Mouse (Mus musculus) liver, embryonic 13.5 days (tissue): ENCODE results near the gene Gse1. TPM values are rescaled to one million over a fixed set of nuclear protein-coding genes. Genes with fewer than 3 reads are reported as not detected.

ENCODE experiments used
- ATAC-seq: fragments of 200-750 bp; cut with Nextera tagmentation; 2 replicates; pipeline ENCODE4 v1.8.0; 2017; ENCODE audit warnings: low read depth, mild to moderate bottlenecking, moderate number of reproducible peaks, moderate library complexity
- DNase-seq: peaks from one replicate; pipeline ENCODE4 v3.0.0; 2022
- H3K27ac ChIP-seq: fragments of 300-500 bp; sonication (generic); 2 replicates; pipeline ENCODE4 v1.5.1; 2015; ENCODE audit warnings: moderate library complexity, mild to moderate bottlenecking, inconsistent platforms
- H3K27me3 ChIP-seq: fragments of 300-500 bp; sonication (generic); 2 replicates; pipeline ENCODE4 v1.6.1; 2015; ENCODE audit warnings: mild to moderate bottlenecking, inconsistent platforms
- H3K36me3 ChIP-seq: fragments of 300-500 bp; sonication (generic); 2 replicates; pipeline ENCODE4 v1.6.1; 2015; ENCODE audit warnings: mild to moderate bottlenecking, inconsistent platforms
- H3K4me1 ChIP-seq: fragments of 300-500 bp; sonication (generic); replicated peaks from 2 replicates; pipeline ENCODE4 v1.6.1; 2015; ENCODE audit warnings: inconsistent platforms
- H3K4me2 ChIP-seq: fragments of 300-500 bp; sonication (generic); 2 replicates; pipeline ENCODE4 v1.6.1; 2015; ENCODE audit warnings: inconsistent platforms, mild to moderate bottlenecking, moderate library complexity
- H3K4me3 ChIP-seq: fragments of 300-500 bp; sonication (generic); replicated peaks from 2 replicates; pipeline ENCODE4 v1.5.1; 2015; ENCODE audit warnings: mild to moderate bottlenecking, inconsistent platforms
- H3K9ac ChIP-seq: fragments of 300-500 bp; sonication (generic); 2 replicates; pipeline ENCODE4 v1.6.1; 2015; ENCODE audit warnings: mild to moderate bottlenecking, inconsistent platforms
- H3K9me3 ChIP-seq: fragments of 300-500 bp; sonication (generic); replicated peaks from 2 replicates; pipeline ENCODE4 v1.6.1; 2016; ENCODE audit warnings: inconsistent platforms
- WGBS: fragments of 180-500 bp; shearing (Covaris S2); methylation state at CpG from one replicate; pipeline ENCODE4 v1.1.7; 2015; ENCODE audit not compliant: insufficient replicate concordance; 5-methylcytosine and 5-hydroxymethylcytosine counted together
- polyA plus RNA-seq: library from polyadenylated mRNA; unstranded; fragments of >200 nt; fragmentation: Nextera tagmentation; extraction: Ambion mirVana; gene quantifications from 2 replicates; pipeline ENCODE4 v1.2.1, GENCODE M21; 2015

The Gse1 gene
- polyA plus RNA-seq, 1 experiment from 2014 or later, result 8.3 TPM

- Histone ChIP-seq H3K27me3 (no peaks in the 10 kb centered on the region), H3K27ac (peak overlapping the region; percentile 100), H3K4me3 (peak overlapping the region; percentile 70), H3K9ac (peak overlapping the region; percentile 91), H3K9me3 (no peaks in the 10 kb centered on the region), H3K4me2 (peak overlapping the region; percentile 87), H3K36me3 (no peaks in the 10 kb centered on the region), H3K4me1 (peaks cover 91% of the 10 kb centered on the region)
- no peak for ATAC-seq
- WGBS, result 83% methylated on average over 9 of the region's 9 CpGs
- no peak for DNase-seq
Observed at GRCm38 (mm10) chr8:120291650-120292049, 63.4 kb downstream of the Gse1 start.

- Histone ChIP-seq H3K27ac (peak overlapping the region; percentile 100), H3K27me3 (no peaks in the 10 kb centered on the region), H3K4me1 (peaks cover 98% of the 10 kb centered on the region), H3K9ac (peak overlapping the region; percentile 91), H3K9me3 (no peaks in the 10 kb centered on the region), H3K4me3 (peak overlapping the region; percentile 70), H3K4me2 (peak overlapping the region; percentile 87), H3K36me3 (no peaks in the 10 kb centered on the region)
- 59% methylated on average over 8 of the region's 8 CpGs for WGBS
- no peak for ATAC-seq
- DNase-seq, result no peak
Observed at GRCm38 (mm10) chr8:120292316-120293107, 64.3 kb downstream of the Gse1 start.

GRCm38 (mm10) chr8:120293421-120294357 is 65.4 kb downstream of the Gse1 start:
- peak overlapping the region; percentile 87 for H3K4me2 ChIP-seq

DNA sequence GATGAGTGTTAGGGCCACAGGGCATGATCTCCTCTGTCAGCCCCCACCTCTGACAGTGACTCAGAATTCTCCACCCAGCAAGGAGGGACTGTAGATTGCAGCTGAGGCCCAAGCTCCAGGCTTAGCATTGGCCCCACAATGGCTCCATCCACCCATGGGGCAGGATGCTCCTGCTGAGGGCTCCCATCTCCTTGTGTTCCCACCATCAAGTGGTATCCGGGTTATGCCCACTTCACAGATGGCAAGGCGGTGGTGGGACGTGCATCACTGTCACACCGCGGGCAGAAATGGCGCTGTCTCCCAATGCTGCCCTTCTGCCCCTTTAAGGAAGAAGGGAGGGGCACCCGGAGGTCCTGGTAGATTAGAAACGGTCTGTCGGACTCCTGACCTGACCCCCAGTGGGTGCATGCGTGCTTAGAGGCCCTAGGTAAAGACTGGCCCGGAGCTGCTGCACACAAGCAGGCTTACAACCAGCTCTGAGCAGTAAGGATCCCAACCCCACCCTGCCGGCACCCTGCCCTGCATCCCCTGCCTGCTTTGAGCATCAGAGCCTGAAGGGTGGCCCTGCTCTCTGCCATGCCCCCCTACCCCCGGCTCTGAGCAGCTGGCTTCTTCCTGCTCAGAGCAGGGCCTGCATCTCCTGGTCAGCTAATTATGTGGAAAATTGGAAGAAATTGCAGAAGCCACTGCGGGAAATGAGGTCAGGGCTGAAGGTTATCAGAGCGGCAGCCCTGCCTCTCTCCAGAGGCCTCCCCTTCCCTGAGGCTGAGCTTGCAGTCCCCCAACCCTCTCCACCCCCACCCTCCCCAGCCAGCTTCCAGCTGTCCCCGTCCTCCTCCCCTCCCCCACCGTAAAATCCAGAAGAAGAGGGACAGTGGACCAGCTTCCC is 67.0 kb downstream of the Gse1 start:
- 16% methylated on average over 17 of the region's 17 CpGs for WGBS
- ATAC-seq (peak; percentile 67), DNase-seq (peak; percentile 73)
- H3K27ac ChIP-seq, result peak overlapping the region; percentile 100
- no peaks in the 10 kb centered on the region for H3K9me3 ChIP-seq
- peak overlapping the region; percentile 70 for H3K4me3 ChIP-seq
- peak overlapping the region; percentile 91 for H3K9ac ChIP-seq
- no peaks in the 10 kb centered on the region for H3K27me3 ChIP-seq
- peaks cover 89% of the 10 kb centered on the region for H3K4me1 ChIP-seq
- no peaks in the 10 kb centered on the region for H3K36me3 ChIP-seq
- H3K4me2 ChIP-seq, result peak overlapping the region; percentile 87

More at GRCm38 (mm10) chr8:120293421-120294357, 65.4 kb downstream of the Gse1 start:
- H3K9ac ChIP-seq, result peak overlapping the region; percentile 91
- peaks cover 95% of the 10 kb centered on the region for H3K4me1 ChIP-seq
- no peaks in the 10 kb centered on the region for H3K36me3 ChIP-seq
- no peaks in the 10 kb centered on the region for H3K27me3 ChIP-seq
- WGBS, result 12% methylated on average over 18 of the region's 18 CpGs
- peak overlapping the region; percentile 70 for H3K4me3 ChIP-seq
- no peaks in the 10 kb centered on the region for H3K9me3 ChIP-seq
- H3K27ac ChIP-seq, result peak overlapping the region; percentile 100
- DNase-seq (peak; percentile 89), ATAC-seq (peak; percentile 86)

DNA sequence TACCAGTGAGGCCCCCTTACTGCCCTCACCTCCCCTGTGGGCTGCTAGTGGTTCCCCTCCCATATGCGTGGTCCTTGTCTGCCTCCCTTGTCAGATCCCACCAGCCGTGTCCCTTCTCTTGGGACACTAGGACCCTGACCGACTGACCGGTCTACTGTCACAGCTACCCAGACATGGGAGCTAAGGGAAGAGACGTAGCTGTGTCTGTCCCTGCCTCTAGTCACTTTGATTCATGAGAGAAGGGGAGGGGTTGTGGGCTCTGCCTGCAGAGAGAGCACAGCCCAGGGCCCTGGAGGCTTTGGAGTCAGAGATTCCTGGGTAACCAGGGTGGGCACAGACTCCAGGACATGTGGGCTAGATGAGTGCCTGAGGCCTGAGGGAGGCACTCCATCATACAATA is 68.7 kb downstream of the Gse1 start:
- Histone ChIP-seq H3K27me3 (no peaks in the 10 kb centered on the region), H3K9me3 (no peaks in the 10 kb centered on the region), H3K4me3 (no peak overlapping the region), H3K36me3 (no peaks in the 10 kb centered on the region), H3K9ac (no peak overlapping the region), H3K4me1 (peaks cover 83% of the 10 kb centered on the region), H3K4me2 (no peak overlapping the region), H3K27ac (peak overlapping the region; percentile 100)
- DNase-seq, result no peak
- no peak for ATAC-seq
- 76% methylated on average over 5 of the region's 5 CpGs for WGBS

- 78% methylated on average over 22 of the region's 22 CpGs for WGBS
- ATAC-seq (no peak), DNase-seq (no peak)
- no peaks in the 10 kb centered on the region for H3K9me3 ChIP-seq
- no peak overlapping the region for H3K4me3 ChIP-seq
- no peak overlapping the region for H3K4me2 ChIP-seq
- peak overlapping the region; percentile 39 for H3K27ac ChIP-seq
- no peak overlapping the region for H3K9ac ChIP-seq
- no peaks in the 10 kb centered on the region for H3K27me3 ChIP-seq
- H3K36me3 ChIP-seq, result no peaks in the 10 kb centered on the region
- peaks cover 64% of the 10 kb centered on the region for H3K4me1 ChIP-seq
Observed at GRCm38 (mm10) chr8:120298601-120299532, 70.6 kb downstream of the Gse1 start.

DNA sequence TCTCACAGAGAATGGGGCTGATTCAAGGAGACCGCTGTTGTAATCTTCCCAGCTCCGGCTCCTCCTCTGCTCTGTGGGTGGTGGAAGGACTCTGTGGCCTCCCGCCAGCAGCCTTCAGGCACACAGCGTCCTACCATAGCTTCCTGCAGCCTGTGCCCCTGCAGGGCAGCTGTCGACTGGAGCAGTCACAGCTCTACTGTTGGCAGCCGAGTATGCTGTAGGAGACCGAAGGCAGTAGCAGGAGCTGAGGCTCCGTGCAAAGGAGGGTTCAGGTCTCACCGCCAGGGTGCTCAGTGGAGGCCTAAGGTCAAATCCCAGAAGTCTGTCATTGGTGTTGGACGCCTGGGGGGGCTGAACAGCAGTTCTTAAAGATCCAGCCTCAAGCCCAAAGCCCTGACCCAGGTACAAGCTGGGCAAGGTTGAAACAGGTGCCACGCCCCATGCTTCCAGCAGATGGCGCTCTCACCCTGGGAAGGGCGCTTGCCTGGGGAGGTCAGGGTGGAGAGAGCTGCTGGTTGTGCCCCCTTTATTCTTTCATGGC is 72.4 kb downstream of the Gse1 start:
- Histone ChIP-seq H3K27ac (peak overlapping the region; percentile 39; the same call in 1 of the 2 replicates), H3K4me3 (peak overlapping the region; percentile 14; the same call in 1 of the 2 replicates), H3K4me2 (peak overlapping the region; percentile 55), H3K27me3 (no peaks in the 10 kb centered on the region), H3K4me1 (peaks cover 46% of the 10 kb centered on the region), H3K9me3 (no peaks in the 10 kb centered on the region), H3K9ac (peak overlapping the region; percentile 66), H3K36me3 (no peaks in the 10 kb centered on the region)
- 13% methylated on average over 13 of the region's 13 CpGs for WGBS
- DNase-seq, result peak; percentile 73
- ATAC-seq, result peak; percentile 72

DNA sequence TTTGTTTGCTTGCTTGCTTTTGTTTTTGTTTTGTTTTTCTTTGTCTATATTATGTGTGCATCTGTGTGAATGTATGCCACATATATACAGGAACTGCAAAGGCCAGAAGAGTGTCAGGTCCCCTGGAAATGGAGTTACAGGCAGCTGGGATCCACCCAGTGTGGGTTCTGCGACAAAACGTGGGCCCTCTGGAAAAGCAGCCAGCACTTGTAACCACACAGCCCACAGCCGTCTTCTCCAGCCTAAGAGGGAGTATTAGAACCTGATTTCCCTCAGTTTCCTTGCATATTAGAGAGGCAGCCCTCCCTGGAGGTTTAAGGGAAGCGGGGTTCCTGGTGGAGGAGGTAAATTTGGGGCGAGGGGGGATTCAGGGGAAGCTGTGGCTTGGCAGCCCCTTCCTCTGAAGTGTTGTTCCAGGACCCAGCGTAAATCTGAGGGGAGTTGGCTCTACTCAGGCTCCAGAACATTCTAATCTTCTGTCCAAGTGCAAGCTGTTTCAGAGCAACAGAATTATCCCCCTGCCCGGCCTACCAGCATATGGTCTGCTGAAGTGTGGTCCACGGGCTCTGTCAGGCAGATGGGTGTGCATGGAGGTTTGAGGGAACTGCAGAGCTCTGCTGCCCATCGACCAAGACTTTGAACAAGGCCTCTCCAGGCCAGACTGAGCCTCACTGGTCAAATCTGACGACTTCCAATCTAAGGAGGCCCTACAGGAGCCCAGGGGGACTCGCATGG is 74.9 kb downstream of the Gse1 start:
- Histone ChIP-seq H3K4me1 (peaks cover 37% of the 10 kb centered on the region), H3K27me3 (peaks cover 23% of the 10 kb centered on the region), H3K9ac (no peak overlapping the region), H3K36me3 (no peaks in the 10 kb centered on the region), H3K4me3 (no peak overlapping the region), H3K4me2 (no peak overlapping the region), H3K9me3 (no peaks in the 10 kb centered on the region), H3K27ac (no peak overlapping the region)
- ATAC-seq (no peak), DNase-seq (no peak)
- WGBS, result 61% methylated on average over 11 of the region's 11 CpGs

DNA sequence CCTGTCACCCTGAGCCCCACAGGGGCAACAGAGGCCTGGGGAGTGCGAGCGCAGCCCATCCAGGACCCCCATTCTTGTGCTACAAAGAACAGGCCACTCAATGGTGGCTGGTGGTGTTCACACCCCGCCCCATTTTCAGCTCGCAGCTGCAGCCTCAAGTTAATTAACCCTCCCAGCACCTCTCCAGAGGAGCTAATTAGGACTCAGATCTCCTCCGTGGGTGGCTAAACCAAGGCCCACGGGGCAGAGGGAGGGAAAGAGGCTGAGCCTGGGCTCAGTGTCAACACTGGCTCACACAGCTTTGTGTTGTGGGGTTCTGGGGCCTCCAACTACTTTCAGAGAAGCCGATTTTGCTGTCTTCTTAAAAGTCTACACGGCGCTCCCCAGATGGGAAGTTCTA is 75.8 kb downstream of the Gse1 start:
- Histone ChIP-seq H3K4me1 (peaks cover 27% of the 10 kb centered on the region), H3K4me2 (no peak overlapping the region), H3K9me3 (no peaks in the 10 kb centered on the region), H3K27ac (no peak overlapping the region), H3K27me3 (peaks cover 31% of the 10 kb centered on the region), H3K4me3 (no peak overlapping the region), H3K36me3 (no peaks in the 10 kb centered on the region), H3K9ac (no peak overlapping the region)
- WGBS, result 63% methylated on average over 9 of the region's 9 CpGs
- ATAC-seq, result no peak
- no peak for DNase-seq
